Mouse (Mus musculus) neural tube, embryonic 11.5 days (tissue): ENCODE measurements around the gene Gm3402. TPM values are rescaled to one million over a fixed set of nuclear protein-coding genes. Genes with fewer than 3 reads are reported as not detected.
"Not testable (repeated sequence)": the region's sequence is repeated elsewhere in the genome, so short reads cannot be mapped to it uniquely, and the experiment has no call there.

Experiments
- ATAC-seq: fragments of 200-750 bp; cut with Nextera tagmentation; 2 replicates; pipeline ENCODE4 v1.8.0; 2017; ENCODE audit warnings: moderate number of reproducible peaks, mild to moderate bottlenecking, moderate TSS enrichment, moderate library complexity; ENCODE audit not compliant: insufficient read depth, low FRiP score, low TSS enrichment
- DNase-seq: peaks from one replicate; pipeline ENCODE4 v3.0.0-alpha.2; 2015; ENCODE audit warnings: low spot score
- H3K27ac ChIP-seq: fragments of 300-500 bp; sonication (generic); 2 replicates; pipeline ENCODE4 v1.5.1; 2014; ENCODE audit warnings: low read depth, mild to moderate bottlenecking, low read length
- H3K27me3 ChIP-seq: fragments of 300-500 bp; sonication (generic); 2 replicates; pipeline ENCODE4 v1.6.1; 2014; ENCODE audit warnings: mild to moderate bottlenecking, low read length, mixed read lengths; ENCODE audit not compliant: control insufficient read depth, insufficient read depth
- H3K36me3 ChIP-seq: fragments of 300-500 bp; sonication (generic); 2 replicates; pipeline ENCODE4 v1.6.1; 2014; ENCODE audit warnings: mild to moderate bottlenecking, low read length, moderate library complexity, mixed read lengths; ENCODE audit not compliant: control insufficient read depth, insufficient read depth
- H3K4me1 ChIP-seq: fragments of 300-500 bp; sonication (generic); 2 replicates; pipeline ENCODE4 v1.6.1; 2014; ENCODE audit warnings: low read length, mixed read lengths; ENCODE audit not compliant: control insufficient read depth, insufficient read depth
- H3K4me2 ChIP-seq: fragments of 300-500 bp; sonication (generic); 2 replicates; pipeline ENCODE4 v1.6.1; 2014; ENCODE audit warnings: low read depth, mild to moderate bottlenecking, moderate library complexity
- H3K4me3 ChIP-seq: fragments of 300-500 bp; sonication (generic); 2 replicates; pipeline ENCODE4 v1.5.1; 2014; ENCODE audit warnings: low read depth, low read length
- H3K9ac ChIP-seq: fragments of 300-500 bp; sonication (generic); 2 replicates; pipeline ENCODE4 v1.6.1; 2014; ENCODE audit warnings: mild to moderate bottlenecking, low read length
- H3K9me3 ChIP-seq: fragments of 300-500 bp; sonication (generic); 2 replicates; pipeline ENCODE4 v1.6.1; 2016; ENCODE audit warnings: low read length; ENCODE audit not compliant: control insufficient read depth
- WGBS: fragments of 180-500 bp; shearing (Covaris S2); extraction: QIAGEN DNeasy Blood & Tissue Kit; methylation state at CpG from one replicate; pipeline ENCODE4 v1.1.7; 2014; 5-methylcytosine and 5-hydroxymethylcytosine counted together
- polyA plus RNA-seq: library from polyadenylated mRNA; unstranded; fragments of >200 nt; fragmentation: Nextera tagmentation; extraction: Ambion mirVana; gene quantifications from 2 replicates; pipeline ENCODE4 v1.2.1, GENCODE M21; 2014

Gene Gm3402
- polyA plus RNA-seq, 1 experiment from 2014 or later = not detected

- H3K36me3 ChIP-seq, H3K4me3 ChIP-seq, H3K9me3 ChIP-seq, H3K9ac ChIP-seq, H3K4me2 ChIP-seq, DNase-seq, H3K27me3 ChIP-seq, H3K27ac ChIP-seq, ATAC-seq, H3K4me1 ChIP-seq: not testable (repeated sequence)
- no CpG with 5 or more reads among the region's 5 CpGs for WGBS
Observed at GRCm38 (mm10) chr5:146491063-146491462, 22.9 kb upstream of the Gm3402 start, which contains the start of gene Gm6370. Gene Gm6370 (plus strand): TSS chr5:146491363.

- not testable (repeated sequence) for H3K9ac ChIP-seq, H3K9me3 ChIP-seq, H3K27ac ChIP-seq, ATAC-seq, DNase-seq, H3K27me3 ChIP-seq, H3K4me2 ChIP-seq, H3K36me3 ChIP-seq, H3K4me3 ChIP-seq, H3K4me1 ChIP-seq
- no CpG with 5 or more reads among the region's 5 CpGs for WGBS
Observed at GRCm38 (mm10) chr5:146502099-146502498, 11.8 kb upstream of the Gm3402 start, which contains the start of gene 4930449I24Rik. Gene 4930449I24Rik (plus strand): TSS chr5:146502399.

GRCm38 (mm10) chr5:146525501-146525900 is 11.6 kb downstream of the Gm3402 start, which contains the start of gene Gm3404:
Gene Gm3404 (plus strand): TSS chr5:146525801.
- ATAC-seq, H3K4me3 ChIP-seq, H3K4me2 ChIP-seq, H3K27ac ChIP-seq, H3K9ac ChIP-seq, H3K9me3 ChIP-seq, H3K4me1 ChIP-seq, H3K36me3 ChIP-seq, H3K27me3 ChIP-seq, DNase-seq: not testable (repeated sequence)
- 100% methylated on average over 1 of the region's 3 CpGs for WGBS

DNA sequence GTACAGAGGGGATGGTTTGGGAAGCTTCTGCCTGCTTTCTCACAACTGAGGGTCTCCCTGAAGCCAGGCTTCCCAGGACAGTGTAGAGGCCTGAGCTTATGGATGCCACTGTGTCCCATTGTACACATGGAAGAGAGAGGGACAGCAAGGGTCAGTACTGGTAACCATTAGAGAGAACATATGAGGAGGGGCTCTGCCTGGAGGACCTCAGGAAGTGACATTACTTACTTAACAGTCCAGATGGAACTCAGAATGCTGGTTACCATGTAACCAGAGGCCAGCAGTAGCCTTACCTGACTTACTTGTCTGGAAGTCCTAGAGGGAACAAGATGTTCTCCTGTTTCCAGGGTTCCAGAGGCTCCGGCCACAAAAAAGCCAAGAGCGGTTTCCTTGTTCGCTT is 23.4 kb downstream of the Gm3402 start, which contains the start of gene Gm3409:
Gm3409 (plus strand) TSS at position 301 of the 400 bp plus-strand sequence.
- not testable (repeated sequence) for H3K36me3 ChIP-seq, H3K27me3 ChIP-seq, H3K4me2 ChIP-seq, ATAC-seq, H3K27ac ChIP-seq, DNase-seq, H3K4me3 ChIP-seq, H3K9ac ChIP-seq, H3K9me3 ChIP-seq, H3K4me1 ChIP-seq
- WGBS = 94% methylated on average over 3 of the region's 3 CpGs

- H3K9ac ChIP-seq, H3K4me3 ChIP-seq, H3K4me2 ChIP-seq, DNase-seq, H3K9me3 ChIP-seq, ATAC-seq, H3K27me3 ChIP-seq, H3K4me1 ChIP-seq, H3K36me3 ChIP-seq, H3K27ac ChIP-seq: not testable (repeated sequence)
- no CpG with 5 or more reads among the region's 3 CpGs for whole genome bisulfite sequencing
Observed at GRCm38 (mm10) chr5:146555836-146556235, 41.9 kb downstream of the Gm3402 start, which contains the start of gene Gm3415. Gene Gm3415 (plus strand): TSS chr5:146556136.

DNA sequence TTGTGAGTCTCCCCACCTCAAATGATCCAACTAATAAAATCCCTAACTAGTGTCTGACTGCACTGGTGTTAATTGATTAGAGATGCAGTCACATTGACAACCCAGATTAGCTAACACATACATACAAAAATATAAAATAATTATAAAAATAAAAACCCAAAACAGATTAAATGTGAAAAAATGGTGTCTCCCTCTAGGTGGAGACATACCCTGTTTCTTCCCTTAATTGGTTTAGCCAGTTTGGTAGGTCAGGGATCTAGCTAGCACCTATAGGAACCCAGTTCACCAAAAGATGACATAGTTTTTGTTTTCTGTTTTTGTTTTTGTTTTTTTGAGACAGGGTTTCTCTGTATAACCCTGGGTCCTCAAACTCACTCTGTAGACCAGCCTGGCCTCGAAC is 50.3 kb downstream of the Gm3402 start:
- WGBS = 96% methylated on average over 1 of the region's 1 CpGs
- H3K9ac ChIP-seq = no peak overlapping the region
- no peaks in the 10 kb centered on the region for H3K9me3 ChIP-seq
- no peak overlapping the region for H3K4me2 ChIP-seq
- no peak overlapping the region for H3K4me3 ChIP-seq
- H3K4me1 ChIP-seq = no peaks in the 10 kb centered on the region
- no peak overlapping the region for H3K27ac ChIP-seq
- H3K36me3 ChIP-seq = no peaks in the 10 kb centered on the region
- ATAC-seq (no peak), DNase-seq (no peak)
- H3K27me3 ChIP-seq = no peaks in the 10 kb centered on the region

Other genes with a start within 250 kb of the Gm3402 start
- 6.4 and 6.6 TPM in 2 replicates for gene Wasf3, start 129.1 kb upstream of the Gm3402 start, polyA plus RNA-seq
- gene Gm6408, start 32.2 kb upstream of the Gm3402 start, polyA plus RNA-seq = not detected in 2 replicates
- not detected in 2 replicates for gene Gm6370, start 22.8 kb upstream of the Gm3402 start, polyA plus RNA-seq
- gene 4930449I24Rik, start 11.7 kb upstream of the Gm3402 start, polyA plus RNA-seq = not detected in 2 replicates
- gene Gm3404, start 11.7 kb downstream of the Gm3402 start, polyA plus RNA-seq = not detected in 2 replicates
- not detected in 2 replicates for gene Gm3409, start 23.5 kb downstream of the Gm3402 start, polyA plus RNA-seq
- not detected in 2 replicates for gene Gm3415, start 42.0 kb downstream of the Gm3402 start, polyA plus RNA-seq
- gene Gpr12, start 71.1 kb downstream of the Gm3402 start, polyA plus RNA-seq = 1.2 and 1.7 TPM in 2 replicates